Mouse (Mus musculus) lung, adult 2 months (tissue): Measurements from ENCODE around the gene Dkkl1.

Source experiments
- CTCF ChIP-seq: fragments of 200-500 bp; IDR thresholded peaks from 2 replicates; pipeline ENCODE4 v1.5.1; 2011; ENCODE audit warnings: mild to moderate bottlenecking, low read length, control low read depth; ENCODE audit not compliant: insufficient read depth
- POLR2A ChIP-seq: fragments of 200-500 bp; IDR thresholded peaks from 2 replicates; pipeline ENCODE4 v1.6.1; 2011; ENCODE audit warnings: low read depth, mild to moderate bottlenecking, control low read depth, low read length, borderline replicate concordance; ENCODE audit errors: extremely low read depth

GRCm38 (mm10) chr7:45162551-45162950 lies 49.4 kb downstream of the Dkkl1 start:
- no peak for TF ChIP-seq CTCF
- no peak for TF ChIP-seq POLR2A
